Mouse (Mus musculus) CH12.LX (cell line): ENCODE data around the gene Cd247. TPM values are rescaled to one million over a fixed set of nuclear protein-coding genes. Genes with fewer than 3 reads are reported as not detected.

ENCODE experiments used
- DNase-seq: peaks from one replicate; pipeline ENCODE4 v3.0.0-alpha.2; 2013; ENCODE audit errors: extremely low read depth
- H3K27ac ChIP-seq: 2 replicates; pipeline ENCODE4 v1.5.1; 2012; ENCODE audit warnings: low read depth, mild to moderate bottlenecking, control low read depth, moderate library complexity; ENCODE audit not compliant: insufficient read depth
- H3K27me3 ChIP-seq: replicated peaks from 2 replicates; pipeline ENCODE3; 2012; ENCODE audit warnings: inconsistent platforms
- H3K36me3 ChIP-seq, 2 experiments: replicated peaks in 1 of 2; 2 replicates each; pipeline versions ENCODE3 to v1.6.1; 2012; ENCODE audit warnings: inconsistent platforms in 1 of 2, low read length in 1 of 2, mild to moderate bottlenecking in 1 of 2, mixed read lengths in 1 of 2, moderate library complexity in 1 of 2; ENCODE audit not compliant: control insufficient read depth in 1 of 2, insufficient read depth in 1 of 2
- H3K4me1 ChIP-seq, 2 experiments: 2 replicates each; pipeline ENCODE4 v1.6.1; 2012; ENCODE audit warnings: inconsistent platforms in 1 of 2, moderate library complexity in 1 of 2; ENCODE audit not compliant: insufficient read depth in 2 of 2, control insufficient read depth in 1 of 2
- H3K4me2 ChIP-seq: 2 replicates; pipeline ENCODE4 v1.6.1; 2012; ENCODE audit warnings: low read depth, mild to moderate bottlenecking, control low read depth; ENCODE audit not compliant: poor library complexity, insufficient read depth, severe bottlenecking
- H3K4me3 ChIP-seq, 3 experiments: fragments of 150-350 bp in 1 of 3; sonication (generic) in 1 of 3; replicated peaks in 1 of 3; 2 replicates each; pipeline versions ENCODE3 to v1.5.1; 2011 to 2012; ENCODE audit warnings: low read depth in 2 of 3, low read length in 2 of 3, mild to moderate bottlenecking in 2 of 3, moderate library complexity in 2 of 3, control low read depth in 1 of 3, improper control_type of control experiment in 1 of 3, inconsistent platforms in 1 of 3, mixed read lengths in 1 of 3; ENCODE audit not compliant: poor library complexity in 1 of 3
- H3K79me2 ChIP-seq: replicated peaks from 2 replicates; pipeline ENCODE4 v1.6.1; 2012; ENCODE audit warnings: mild to moderate bottlenecking, moderate library complexity; ENCODE audit not compliant: control insufficient read depth, poor library complexity, insufficient read depth, severe bottlenecking; ENCODE audit errors: extremely low read depth
- H3K9ac ChIP-seq: 2 replicates; pipeline ENCODE4 v1.6.1; 2012; ENCODE audit warnings: low read depth, mild to moderate bottlenecking, control low read depth, moderate library complexity; ENCODE audit not compliant: insufficient read depth
- H3K9me3 ChIP-seq: replicated peaks from 2 replicates; pipeline ENCODE3; 2012; ENCODE audit warnings: low read length, inconsistent platforms, mixed read lengths
- BHLHE40 ChIP-seq: IDR thresholded peaks from 2 replicates; pipeline ENCODE4 v1.6.1; 2011; ENCODE audit warnings: mild to moderate bottlenecking, low read depth, low read length, improper control_type of control experiment
- CHD1 ChIP-seq: IDR thresholded peaks from 2 replicates; pipeline ENCODE4 v1.6.1; 2012; ENCODE audit warnings: low read depth, low read length, improper control_type of control experiment, inconsistent platforms
- CTCF ChIP-seq, 2 experiments: IDR thresholded peaks in 1 of 2; conservative IDR thresholded peaks in 1 of 2; 2 replicates each; pipeline ENCODE4 v1.5.1; 2011 to 2012; ENCODE audit warnings: low read depth in 2 of 2, low read length in 2 of 2, improper control_type of control experiment in 1 of 2, inconsistent platforms in 1 of 2, mild to moderate bottlenecking in 1 of 2, moderate library complexity in 1 of 2
- E2F4 ChIP-seq: IDR thresholded peaks from 2 replicates; pipeline ENCODE4 v1.6.1; 2011; ENCODE audit warnings: low read depth, low read length, improper control_type of control experiment; ENCODE audit not compliant: insufficient replicate concordance
- ELF1 ChIP-seq: IDR thresholded peaks from 2 replicates; pipeline ENCODE4 v1.6.1; 2014; ENCODE audit warnings: low read depth, mild to moderate bottlenecking, inconsistent platforms, low read length, improper control_type of control experiment
- EP300 ChIP-seq: IDR thresholded peaks from 2 replicates; pipeline ENCODE4 v1.6.1; 2011; ENCODE audit warnings: low read length, improper control_type of control experiment
- ETS1 ChIP-seq: conservative IDR thresholded peaks from 2 replicates; pipeline ENCODE4 v1.6.1; 2012; ENCODE audit warnings: low read depth, mild to moderate bottlenecking, inconsistent platforms, low read length, improper control_type of control experiment, moderate library complexity
- GABPA ChIP-seq: IDR thresholded peaks from 2 replicates; pipeline ENCODE4 v1.6.1; 2012; ENCODE audit warnings: low read depth, low read length, improper control_type of control experiment, inconsistent platforms; ENCODE audit not compliant: insufficient replicate concordance
- JUN ChIP-seq: IDR thresholded peaks from 2 replicates; pipeline ENCODE4 v1.6.1; 2011; ENCODE audit warnings: low read depth, mild to moderate bottlenecking, low read length, improper control_type of control experiment, moderate library complexity; ENCODE audit not compliant: insufficient read depth
- JUND ChIP-seq: conservative IDR thresholded peaks from 2 replicates; pipeline ENCODE4 v1.6.1; 2011; ENCODE audit warnings: low read depth, low read length, improper control_type of control experiment
- MAFK ChIP-seq: IDR thresholded peaks from 2 replicates; pipeline ENCODE4 v1.6.1; 2011; ENCODE audit warnings: low read length, improper control_type of control experiment; ENCODE audit not compliant: insufficient replicate concordance
- MAZ ChIP-seq: IDR thresholded peaks from 2 replicates; pipeline ENCODE4 v1.6.1; 2012; ENCODE audit warnings: low read depth, mild to moderate bottlenecking, inconsistent platforms, low read length, improper control_type of control experiment, moderate library complexity
- MEF2A ChIP-seq: IDR thresholded peaks from 2 replicates; pipeline ENCODE4 v1.6.1; 2014; ENCODE audit warnings: low read depth, mild to moderate bottlenecking, inconsistent platforms, low read length, improper control_type of control experiment, borderline replicate concordance
- MYC ChIP-seq: IDR thresholded peaks from 2 replicates; pipeline ENCODE4 v1.6.1; 2011; ENCODE audit warnings: low read depth, mild to moderate bottlenecking, improper control_type of control experiment, low read length
- NELFE ChIP-seq: IDR thresholded peaks from 2 replicates; pipeline ENCODE4 v1.6.1; 2011; ENCODE audit warnings: low read depth, low read length, improper control_type of control experiment
- NRF1 ChIP-seq: IDR thresholded peaks from 2 replicates; pipeline ENCODE4 v1.6.1; 2014; ENCODE audit warnings: low read depth, mild to moderate bottlenecking, inconsistent platforms, low read length, improper control_type of control experiment, moderate library complexity
- PAX5 ChIP-seq: IDR thresholded peaks from 2 replicates; pipeline ENCODE4 v1.6.1; 2012; ENCODE audit warnings: low read length, inconsistent platforms, mixed read lengths
- POLR2A ChIP-seq: IDR thresholded peaks from 2 replicates; pipeline ENCODE4 v1.6.1; 2011; ENCODE audit warnings: low read depth, mild to moderate bottlenecking, improper control_type of control experiment, low read length
- POLR2AphosphoS2 ChIP-seq: IDR thresholded peaks from 2 replicates; pipeline ENCODE4 v1.6.1; 2011; ENCODE audit warnings: low read depth, low read length, improper control_type of control experiment
- RCOR1 ChIP-seq: conservative IDR thresholded peaks from 2 replicates; pipeline ENCODE4 v1.6.1; 2012; ENCODE audit warnings: low read depth, mild to moderate bottlenecking, inconsistent platforms, low read length, improper control_type of control experiment
- SMC3 ChIP-seq: IDR thresholded peaks from 2 replicates; pipeline ENCODE4 v1.6.1; 2011; ENCODE audit warnings: low read depth, low read length, improper control_type of control experiment
- USF1 ChIP-seq: IDR thresholded peaks from 2 replicates; pipeline ENCODE4 v1.6.1; 2014; ENCODE audit warnings: low read depth, mild to moderate bottlenecking, inconsistent platforms, low read length, improper control_type of control experiment
- USF2 ChIP-seq: conservative IDR thresholded peaks from 2 replicates; pipeline ENCODE4 v1.6.1; 2011; ENCODE audit warnings: low read depth, low read length, improper control_type of control experiment
- dilution Hi-C: fragments of 300-500 bp; cut with MboI; formaldehyde crosslinking; loops from 2 replicates; pipeline ENCODE4 v1.14.3; 2020; ENCODE audit warnings: low sequenced_read_pairs; ENCODE audit not compliant: extremely low pct_unique_long_range_greater_than_20kb, extremely low pct_ligation_motif_present
- in situ Hi-C: fragments of 300-500 bp; cut with MboI; formaldehyde crosslinking; loops from 3 replicates; pipeline ENCODE4 v1.14.3; 2019; ENCODE audit warnings: low sequenced_read_pairs, low pct_ligation_motif_present, low pct_unique_long_range_greater_than_20kb, mixed read lengths
- polyA plus RNA-seq: library from polyadenylated mRNA; unstranded; fragments of >175 nt; gene quantifications from 2 replicates; pipeline ENCODE4 v1.2.1, GENCODE M21; 2012; ENCODE audit warnings: low read depth; ENCODE audit not compliant: insufficient read length
- total RNA-seq, 2 experiments: library from RNA; depleted of rRNA; stranded (reverse); fragments of 300-350 nt in 1 of 2; fragments of >200 nt in 1 of 2; gene quantifications; 2 replicates each; pipeline ENCODE4 v1.2.3; 2012 to 2014

Gene Cd247
- total and polyA plus RNA-seq, 3 experiments = 1.3 to 2.0 TPM; not detected in 1

DNA sequence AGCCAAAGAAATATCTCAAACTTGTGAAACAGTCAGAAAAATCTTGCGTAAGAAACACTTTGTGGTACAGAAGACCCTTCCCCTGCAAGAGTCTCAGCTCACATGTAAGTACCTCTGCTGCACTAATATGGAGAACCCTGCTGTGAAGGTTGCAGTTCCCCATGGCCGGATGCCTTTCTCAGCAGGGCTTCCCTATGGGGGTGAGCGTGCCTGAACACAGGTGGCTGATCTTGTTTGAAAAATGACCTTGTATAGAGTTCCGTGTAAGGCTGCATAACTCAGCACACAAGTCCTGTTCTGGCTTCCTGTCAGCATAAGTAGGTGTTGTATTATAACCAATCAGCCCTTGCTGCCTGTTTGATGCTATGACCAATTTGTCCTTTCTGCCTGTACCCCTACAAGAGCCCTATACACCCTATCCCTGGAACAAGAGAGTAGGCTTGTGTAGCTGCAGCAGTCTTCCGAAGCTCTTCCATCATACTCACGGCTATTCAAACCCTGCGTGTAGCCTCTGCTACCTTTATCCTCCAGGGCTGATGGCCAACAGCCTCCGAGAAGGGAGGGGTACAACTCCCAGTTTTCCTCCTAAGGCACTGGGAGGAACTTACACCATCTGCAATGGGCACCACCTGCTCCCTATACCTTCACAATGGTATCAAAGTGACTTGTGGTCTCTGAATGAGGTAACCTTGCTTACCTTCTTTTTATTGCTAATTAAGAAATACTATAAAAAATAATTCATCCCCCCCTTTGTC, 93.8 kb downstream of the Cd247 start:
- no peaks in the 10 kb centered on the region for H3K79me2 ChIP-seq
- TF ChIP-seq NELFE (no peak), POLR2A (no peak), SMC3 (no peak), EP300 (no peak), CHD1 (no peak), JUND (no peak), JUN (no peak), POLR2AphosphoS2 (no peak), PAX5 (no peak), USF2 (no peak), MAZ (no peak), MEF2A (no peak), BHLHE40 (no peak), E2F4 (no peak), MYC (no peak), ETS1 (no peak), USF1 (no peak)
- H3K4me1 ChIP-seq = peaks cover 0 to 7% of the 10 kb centered on the region in 2 experiments; a peak in 2 of 4 replicates
- H3K27me3 ChIP-seq = no peaks in the 10 kb centered on the region
- peaks cover 19 to 74% of the 10 kb centered on the region in 2 experiments for H3K36me3 ChIP-seq
- no peak overlapping the region for H3K4me3 ChIP-seq
- H3K9ac ChIP-seq = no peak overlapping the region
- in situ Hi-C loops = no loop called here
- no peak overlapping the region for H3K27ac ChIP-seq
- H3K9me3 ChIP-seq = no peaks in the 10 kb centered on the region
- peak; percentile 15 for DNase-seq
- dilution Hi-C loops = no loop called here
- no peak overlapping the region for H3K4me2 ChIP-seq

GRCm38 (mm10) chr1:165891686-165892085, 103.2 kb downstream of the Cd247 start:
- Histone ChIP-seq H3K9me3 (peaks cover 4% of the 10 kb centered on the region), H3K9ac (no peak overlapping the region), H3K36me3 (peaks cover 33 to 71% of the 10 kb centered on the region in 2 experiments), H3K4me1 (no peaks in the 10 kb centered on the region; a peak in 1 of 4 replicates), H3K79me2 (no peaks in the 10 kb centered on the region), H3K4me3 (no peak overlapping the region), H3K27me3 (no peaks in the 10 kb centered on the region), H3K4me2 (no peak overlapping the region), H3K27ac (no peak overlapping the region)
- DNase-seq = no peak
- in situ Hi-C loops (no loop called here), dilution Hi-C loops (no loop called here)
- TF ChIP-seq SMC3 = 0 out of 2 replicates have a peak, but pooled peaks have one; percentile 4
- no peak for TF ChIP-seq JUN
- no peak for TF ChIP-seq POLR2AphosphoS2
- no peak for TF ChIP-seq USF1
- peak in 1 of 2 experiments; percentile 25; a peak in 2 of 4 replicates for TF ChIP-seq CTCF (conservative IDR thresholded peaks at IDR 0.05 in 1 of 2, IDR thresholded peaks at IDR 0.05 in 1 of 2; ENCODE audit: low read depth in 2 of 2, low read length in 2 of 2)
- TF ChIP-seq GABPA = no peak
- TF ChIP-seq MYC = no peak
- TF ChIP-seq RCOR1 = no peak
- TF ChIP-seq MEF2A = no peak
- TF ChIP-seq MAFK = no peak
- no peak for TF ChIP-seq ELF1
- TF ChIP-seq NRF1 = no peak
